Mouse (Mus musculus) thymus, postnatal 10 days (tissue): ENCODE measurements around the gene Gm49325.

ENCODE experiments used
- DNase-seq, 2 experiments: peaks; one replicate each; pipeline ENCODE4 v3.0.0; 2021; ENCODE audit warnings: low spot score in 2 of 2

Gm49325 gene

DNA sequence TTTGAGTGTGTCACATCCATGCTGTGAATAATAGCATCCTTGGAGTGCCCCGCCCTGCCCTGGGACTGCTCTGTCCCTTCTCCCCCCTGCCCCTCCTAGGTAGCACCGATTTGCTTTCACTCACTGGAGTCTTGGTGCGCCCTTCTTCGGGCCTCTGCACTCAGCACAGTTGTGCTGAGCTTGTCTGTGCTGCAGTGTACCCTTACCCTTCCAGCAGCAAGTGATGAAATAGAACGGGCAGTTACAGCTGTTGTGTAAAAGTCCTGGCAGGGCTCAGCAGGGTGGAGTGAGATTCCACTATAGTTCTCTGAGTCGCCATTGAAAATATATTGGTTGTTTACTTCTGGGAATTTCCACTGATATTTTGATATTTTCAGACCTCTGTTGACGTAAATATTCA, 20.0 kb downstream of the Gm49325 start:
- no peak for DNase-seq

DNA sequence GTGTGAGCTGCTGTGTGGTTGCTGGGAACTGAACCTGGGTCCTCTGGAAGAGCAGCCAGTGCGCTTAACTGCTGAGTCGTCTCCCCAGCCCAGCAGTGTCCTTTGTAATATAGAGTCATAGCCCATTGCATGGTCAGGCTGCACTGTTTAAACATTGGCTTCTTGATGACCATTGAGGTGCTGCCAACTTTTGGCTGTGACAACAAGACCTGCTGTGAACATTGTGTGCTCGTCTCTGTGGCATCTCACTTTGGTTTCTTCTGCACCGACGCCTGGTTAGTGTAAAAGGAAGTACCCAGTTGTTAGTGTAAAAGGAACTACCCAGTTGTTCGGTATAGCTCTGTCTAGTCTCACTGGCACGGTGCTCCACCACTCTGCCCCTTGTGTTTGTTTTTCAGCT, 20.6 kb downstream of the Gm49325 start:
- no peak for DNase-seq

DNA sequence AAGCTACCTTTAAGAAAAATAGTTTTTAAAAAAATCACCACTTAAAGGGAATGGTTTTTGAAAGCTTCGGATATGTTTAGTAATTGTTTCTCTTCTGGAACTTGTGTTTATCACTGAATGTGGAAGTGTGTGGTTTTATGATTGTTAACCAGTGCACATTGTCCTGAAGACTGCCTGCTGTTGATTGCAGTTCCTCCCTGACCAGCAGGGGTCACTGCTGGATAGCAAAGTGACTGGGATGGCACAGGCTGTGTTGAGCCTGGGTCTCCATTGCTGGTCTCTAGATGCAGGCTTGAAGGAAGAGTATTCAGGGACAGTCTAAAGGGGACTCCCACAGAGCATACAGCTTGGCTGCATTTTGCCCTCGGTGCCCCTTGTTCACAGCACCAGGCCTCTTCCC, 21.5 kb downstream of the Gm49325 start:
- peak; percentile 61 to 81 for DNase-seq

DNA sequence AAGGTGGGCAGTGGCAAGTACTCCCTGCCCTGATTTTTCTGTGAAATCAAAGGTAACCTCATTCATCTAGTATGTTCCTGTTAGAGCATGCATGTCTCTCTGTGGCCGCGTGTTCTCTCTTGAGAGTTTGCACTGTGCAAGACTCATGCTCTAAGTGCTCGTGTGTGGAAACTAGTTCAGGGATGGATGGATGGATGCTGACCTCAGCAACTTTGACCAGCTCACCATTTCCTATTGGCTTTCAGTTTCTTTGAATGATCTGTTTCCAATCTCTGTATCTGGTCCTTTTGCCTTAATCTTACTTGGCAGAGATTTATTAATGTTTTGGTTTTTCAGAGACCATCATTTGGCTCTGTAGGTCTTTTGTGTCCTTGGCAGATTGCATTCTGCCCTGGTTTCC, 23.2 kb downstream of the Gm49325 start:
- DNase-seq, result no peak

DNA sequence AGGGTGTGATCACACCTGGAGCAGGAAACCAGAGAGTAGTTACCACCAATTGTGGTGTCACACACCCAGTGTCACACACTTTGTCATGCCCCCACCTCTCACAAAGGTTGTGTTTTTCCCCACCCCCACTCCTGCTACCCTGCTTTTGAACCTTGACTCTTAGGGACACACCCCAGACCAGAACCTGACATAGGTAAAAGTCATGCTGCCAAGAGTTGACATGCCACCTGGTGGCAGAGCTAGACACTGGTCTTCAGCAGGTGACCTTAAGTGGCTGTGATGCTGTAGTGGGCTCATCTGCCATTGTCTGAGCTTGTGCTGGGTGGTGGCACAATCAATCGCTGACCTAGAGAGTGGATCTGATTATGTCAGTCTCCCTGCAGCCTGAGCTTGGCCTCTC, 24.0 kb downstream of the Gm49325 start:
- DNase-seq, result no peak

DNA sequence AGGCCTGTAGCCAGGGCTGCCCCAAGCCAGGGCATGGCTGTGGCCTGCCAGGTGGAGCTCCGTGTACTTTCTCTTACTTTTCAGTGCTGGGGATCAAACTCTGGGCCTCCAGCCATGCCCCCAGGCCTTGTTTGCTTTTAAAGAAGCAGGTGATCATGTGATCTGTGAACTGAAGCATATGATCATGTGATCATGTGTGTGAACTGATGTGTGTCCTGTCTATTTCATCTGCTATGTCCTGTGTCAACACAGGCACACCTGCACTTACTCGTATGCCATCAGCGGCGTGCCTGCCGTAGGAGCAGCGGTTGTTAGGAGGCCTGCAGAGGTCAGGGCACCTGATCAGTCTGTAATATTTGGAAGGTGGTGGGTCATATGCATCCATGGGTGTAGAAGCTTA, 28.0 kb downstream of the Gm49325 start:
- DNase-seq, result no peak

DNA sequence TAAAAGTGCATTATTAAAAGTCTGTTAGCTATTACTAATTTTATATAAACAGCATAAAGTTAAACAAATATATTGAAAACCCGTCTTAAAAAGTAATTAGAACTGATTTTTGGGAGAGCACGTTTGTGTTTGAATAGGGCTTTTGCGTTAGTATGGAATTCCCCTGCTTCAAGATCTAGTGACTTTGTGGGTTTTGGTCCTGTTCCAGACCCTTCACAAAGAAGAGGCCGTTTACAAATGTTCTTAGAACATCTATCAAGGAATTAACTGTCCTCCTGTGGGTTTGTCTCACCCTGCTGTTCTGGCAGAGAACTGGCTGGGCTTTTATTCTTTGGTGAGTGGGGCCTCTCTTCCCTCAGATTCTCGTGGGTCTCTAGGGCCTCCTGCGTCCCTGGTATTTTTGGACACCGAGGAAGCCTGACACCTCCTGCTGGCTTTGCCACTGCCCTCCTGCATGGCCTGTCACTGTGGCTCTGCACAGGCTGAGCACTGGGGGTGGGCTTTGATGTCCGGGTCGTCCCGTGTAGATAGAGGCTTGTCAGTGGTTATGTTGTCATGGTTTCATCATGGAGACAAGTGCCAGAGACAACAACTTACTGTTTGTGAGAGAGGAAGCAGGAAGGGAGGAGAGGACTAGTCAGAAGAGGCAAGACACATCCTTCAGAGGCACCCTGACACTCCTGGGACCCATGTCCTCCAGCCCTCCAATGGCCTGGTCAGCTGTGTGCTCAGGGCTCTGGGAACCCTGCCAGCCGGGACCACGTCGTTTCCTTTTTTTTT, 28.6 kb downstream of the Gm49325 start:
- DNase-seq, result no peak

DNA sequence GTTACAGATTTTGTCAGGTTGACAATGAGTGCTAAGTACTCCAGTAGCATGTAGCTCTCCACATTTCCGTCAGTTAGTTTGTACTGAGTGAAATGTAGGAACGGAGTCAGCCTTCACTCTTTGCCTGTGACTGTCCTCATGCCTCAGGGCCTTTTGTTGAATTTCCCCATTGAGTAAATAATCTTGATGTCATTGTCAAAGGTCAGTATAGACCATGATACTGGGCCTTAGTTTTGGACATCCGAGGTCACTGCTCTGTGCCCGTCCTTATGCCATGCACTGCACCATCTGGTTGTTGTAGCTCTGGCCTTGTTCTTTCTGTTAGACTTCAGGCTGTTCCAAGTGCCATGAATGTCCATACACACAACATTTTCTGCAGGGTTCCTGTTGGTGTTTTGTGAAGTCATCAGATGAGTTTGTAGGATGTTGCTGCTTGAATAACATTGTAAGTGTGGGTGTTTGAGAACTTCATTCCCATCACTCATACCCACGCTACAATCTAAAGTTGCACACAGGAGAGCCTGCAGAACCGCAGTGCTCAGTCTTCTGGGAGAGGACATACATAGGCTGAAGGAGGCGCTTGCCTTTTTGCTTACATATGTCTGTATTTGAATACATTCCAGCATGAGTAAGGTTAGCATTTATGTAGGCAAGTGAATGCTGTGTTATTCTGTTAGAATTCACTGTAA, 30.4 kb downstream of the Gm49325 start:
- DNase-seq, result no peak

DNA sequence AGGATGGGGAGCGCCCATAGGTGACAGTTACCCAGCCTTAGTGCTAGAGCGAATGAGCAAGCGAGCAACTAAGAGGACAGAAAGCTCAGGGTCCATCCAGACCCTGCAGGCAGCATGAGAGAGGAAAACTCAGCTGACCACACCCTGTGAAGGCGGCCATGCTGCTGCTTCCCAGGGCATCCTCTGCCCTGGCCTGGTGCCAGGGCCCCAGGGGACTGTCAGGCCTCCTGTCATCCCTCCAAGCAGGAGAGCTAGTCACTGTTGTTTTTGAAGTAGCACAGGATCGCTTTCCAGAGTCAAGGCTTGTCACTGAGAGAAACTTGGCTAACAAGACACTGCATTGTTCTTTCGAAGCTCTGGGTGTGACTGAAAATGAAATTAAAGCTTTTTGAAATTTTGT, 33.0 kb downstream of the Gm49325 start:
- DNase-seq, result no peak

DNA sequence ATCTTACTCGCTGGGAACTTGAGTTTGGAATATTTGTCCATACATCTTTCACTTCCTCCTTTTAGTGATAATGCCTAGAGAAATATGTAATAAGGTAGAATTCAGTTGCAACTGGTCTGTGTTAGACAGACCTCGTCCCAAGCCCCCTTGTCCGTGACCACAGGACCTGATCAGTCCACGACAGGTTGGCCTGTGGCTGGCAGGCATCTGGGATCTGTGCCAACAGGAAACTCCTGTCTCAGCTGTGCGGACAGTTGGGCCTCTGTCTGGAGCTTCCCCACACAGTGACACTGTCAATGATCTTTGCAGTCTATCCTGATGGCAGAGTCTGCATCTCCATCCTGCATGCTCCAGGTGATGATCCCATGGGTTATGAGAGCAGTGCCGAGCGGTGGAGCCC, 37.2 kb downstream of the Gm49325 start:
- DNase-seq, result no peak

DNA sequence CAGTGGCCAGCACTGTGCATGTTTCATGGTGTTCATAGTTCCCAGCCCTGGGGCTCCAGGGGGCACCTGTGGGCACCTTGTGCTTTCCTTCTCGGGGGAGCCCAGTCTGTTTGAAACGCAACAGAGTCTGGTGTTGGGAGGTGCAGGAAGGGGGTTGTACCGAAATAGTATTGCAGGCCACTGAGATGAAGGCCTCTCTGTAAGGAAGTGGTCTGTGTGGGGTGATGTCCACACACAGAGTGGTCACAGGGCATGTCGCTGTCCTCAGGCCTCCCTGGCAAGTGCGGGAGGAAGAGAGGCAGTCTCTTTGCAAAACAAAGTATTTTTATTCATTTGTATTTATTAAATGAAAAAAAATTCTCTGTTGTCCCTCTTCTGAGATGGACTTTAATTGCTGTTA, 39.6 kb downstream of the Gm49325 start:
- DNase-seq, result no peak

DNA sequence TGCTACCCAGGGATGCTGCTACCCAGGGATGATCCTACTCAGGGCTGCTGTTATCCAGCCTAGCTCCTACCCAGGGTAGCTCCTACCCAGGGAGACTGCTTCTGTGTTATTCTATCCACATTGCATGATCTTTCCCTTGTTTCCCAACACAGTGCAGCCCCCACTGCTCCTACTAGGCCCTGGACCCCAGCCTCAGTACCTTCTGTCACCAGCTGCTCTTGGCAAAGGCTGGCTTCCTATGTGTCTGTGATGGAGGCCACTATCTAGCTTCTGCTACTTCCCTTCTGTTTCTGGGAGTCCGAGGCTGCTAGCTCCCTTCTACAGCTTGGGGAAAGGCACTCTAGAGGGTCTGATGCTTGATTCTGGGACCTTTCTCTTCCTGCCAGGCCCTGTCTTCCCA, 41.5 kb downstream of the Gm49325 start:
- DNase-seq, result no peak

DNA sequence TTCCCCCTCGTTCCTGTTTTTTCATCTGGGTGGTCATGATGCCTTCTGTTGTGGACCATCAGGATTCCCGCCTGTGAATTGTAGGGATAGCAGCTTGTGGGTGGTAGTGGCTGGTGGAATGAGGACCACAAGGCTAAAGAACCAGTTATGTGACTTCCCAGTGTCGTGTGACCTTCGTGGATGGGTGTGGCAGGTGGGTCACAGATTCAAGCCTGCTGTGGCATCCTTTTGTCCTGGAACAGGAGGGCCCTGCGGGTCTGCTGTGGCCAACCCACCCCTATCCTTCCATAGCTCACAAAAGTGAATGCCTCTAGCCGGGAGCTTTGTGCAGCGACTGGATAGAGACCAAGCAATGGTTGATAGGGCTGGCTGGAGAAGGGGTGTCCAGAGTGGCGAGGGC, 41.9 kb downstream of the Gm49325 start:
- no peak for DNase-seq

DNA sequence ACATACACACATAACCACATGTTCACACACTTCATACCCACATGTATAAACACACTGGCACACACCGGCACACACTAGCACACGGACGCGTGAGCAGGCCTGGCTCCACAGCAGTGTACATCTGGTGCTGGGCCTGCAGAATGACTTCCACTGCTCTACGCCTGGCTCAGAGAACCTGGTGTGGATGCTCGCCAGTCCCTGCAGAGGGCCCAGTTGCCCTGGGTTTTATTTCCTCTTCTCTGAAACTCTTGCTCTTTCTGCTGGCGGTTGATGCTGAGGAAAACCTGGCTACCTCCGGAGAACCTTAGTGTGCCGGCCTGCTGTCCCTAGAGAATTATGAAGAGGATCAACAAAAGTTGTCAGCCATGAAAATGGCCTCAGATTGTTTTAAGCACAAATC, 46.0 kb downstream of the Gm49325 start:
- DNase-seq, result no peak

DNA sequence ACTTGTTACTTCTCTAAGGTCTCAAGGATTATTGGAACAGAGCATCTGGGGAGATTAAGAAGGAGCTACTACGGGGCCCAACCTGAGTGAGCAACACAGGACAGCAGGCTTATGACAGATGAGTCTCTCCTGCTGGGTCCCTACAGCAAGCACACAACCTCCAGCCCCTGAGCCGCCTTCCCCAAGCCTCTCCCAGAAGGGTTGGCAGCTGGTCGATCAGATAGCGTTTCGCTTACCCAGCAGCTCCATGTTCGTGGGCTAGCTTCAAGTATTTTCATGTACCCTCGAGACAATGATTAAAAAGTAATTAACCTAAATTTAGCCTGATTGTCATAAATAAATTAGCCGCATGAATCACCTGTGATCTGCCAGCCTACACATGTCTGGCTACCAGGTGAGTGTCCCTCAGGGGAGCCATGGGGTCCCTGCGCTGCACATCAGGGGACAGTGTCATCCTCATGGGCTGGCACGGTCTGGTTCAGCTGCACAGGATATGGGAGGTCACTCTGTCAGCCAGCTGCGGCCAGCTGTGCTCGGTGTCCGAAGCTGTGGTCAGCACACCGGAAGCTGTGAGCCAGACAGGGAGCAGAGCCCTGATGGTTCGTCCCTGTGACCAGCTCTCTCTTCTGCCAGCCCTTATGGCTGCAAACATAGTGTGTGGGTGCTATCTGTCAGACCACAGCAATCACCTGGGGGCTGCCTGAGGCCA, 52.4 kb downstream of the Gm49325 start:
- no peak for DNase-seq

DNA sequence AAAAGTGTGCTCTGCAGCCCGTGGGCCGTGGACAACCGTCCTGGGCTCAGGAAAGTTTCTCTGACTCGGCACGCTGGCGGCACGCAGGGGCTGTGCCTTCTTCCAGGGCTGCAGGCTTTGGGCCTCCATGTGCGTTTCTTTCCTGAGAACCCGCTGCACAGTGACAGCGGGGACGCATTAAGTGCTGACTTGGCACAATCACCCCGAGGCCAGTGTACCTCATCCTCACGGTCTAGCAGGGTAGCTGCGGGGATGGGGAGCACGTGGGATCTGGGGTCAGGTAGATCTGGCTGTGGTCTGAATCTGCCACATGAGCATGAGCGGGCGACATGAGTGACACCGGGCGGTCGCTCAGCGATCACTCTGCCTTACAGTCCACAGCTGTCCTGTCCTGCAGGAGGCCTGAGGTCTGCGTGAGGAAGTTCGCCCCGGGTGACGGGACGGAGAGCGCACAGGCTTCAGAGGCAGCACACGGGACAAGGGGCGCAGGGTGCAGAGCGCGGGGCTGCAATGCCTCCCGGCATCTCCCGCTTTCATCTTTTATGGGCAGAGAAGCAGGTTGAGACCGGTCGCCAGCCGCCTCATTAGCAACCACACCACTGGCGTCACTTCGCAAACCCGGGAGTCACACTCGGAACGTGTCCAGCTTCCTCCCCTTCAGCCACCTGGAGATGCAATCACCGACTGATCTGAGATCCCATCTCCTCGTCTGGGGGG, 58.1 kb downstream of the Gm49325 start:
- no peak for DNase-seq

DNA sequence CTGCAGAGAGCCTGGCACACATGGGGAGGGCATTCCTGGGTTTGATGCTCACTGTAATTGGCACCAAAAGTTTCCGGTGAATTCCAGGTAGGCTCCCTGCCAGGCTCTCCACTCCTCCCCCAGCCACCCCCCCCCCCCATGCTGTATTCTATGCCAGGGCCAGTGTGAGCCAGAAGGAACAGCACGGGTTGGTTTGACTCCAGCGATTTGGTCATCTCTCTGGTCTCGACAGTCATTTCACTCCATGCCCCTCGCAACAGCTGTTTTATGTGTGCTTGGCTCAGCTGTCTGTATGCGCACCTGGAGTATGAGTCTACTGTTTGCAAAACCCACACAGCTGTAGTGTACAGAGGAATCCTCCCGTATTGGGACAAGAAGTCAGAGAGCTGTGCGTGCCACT, 60.3 kb downstream of the Gm49325 start:
- peak; percentile 16 to 21 for DNase-seq

DNA sequence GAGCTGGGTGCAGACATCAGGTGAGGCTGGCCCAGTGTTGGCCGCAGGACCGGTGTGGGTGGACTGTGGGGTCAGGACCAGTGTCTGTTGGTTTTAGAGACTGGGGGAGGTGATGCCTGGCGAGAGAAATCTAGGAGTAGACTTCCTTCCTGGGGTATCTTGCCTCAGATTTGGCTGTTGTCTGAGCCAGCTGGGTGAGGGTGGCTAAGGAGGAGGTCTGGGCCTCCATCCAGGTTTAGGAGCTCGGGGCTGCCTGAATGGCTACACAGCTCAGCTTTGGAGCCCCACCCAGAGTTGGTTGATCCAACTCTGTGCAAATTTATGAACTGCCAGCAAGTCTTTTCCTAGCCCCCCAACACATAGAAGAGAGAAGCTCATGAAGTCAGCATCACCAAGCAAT, 61.4 kb downstream of the Gm49325 start:
- no peak for DNase-seq

DNA sequence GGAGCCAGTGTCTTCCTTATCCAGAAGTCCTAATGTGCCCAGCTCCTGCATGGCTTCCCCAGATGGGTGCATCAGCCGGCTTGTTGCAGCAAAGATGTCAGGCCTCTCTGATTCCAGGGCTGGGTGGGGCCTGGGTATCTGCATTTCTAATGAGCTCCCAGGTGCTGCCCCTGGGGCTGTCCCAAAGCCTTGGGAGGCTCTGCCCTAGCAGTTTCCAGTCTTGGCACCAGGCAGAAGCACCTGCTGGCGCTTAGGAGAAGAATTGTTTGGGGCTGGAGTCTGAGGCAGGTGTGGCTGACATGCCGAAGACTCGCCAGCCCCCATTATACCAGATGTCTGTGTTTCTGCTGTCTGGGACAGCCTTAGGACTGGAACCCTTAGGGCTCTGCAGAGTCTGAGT, 64.7 kb downstream of the Gm49325 start:
- no peak for DNase-seq

DNA sequence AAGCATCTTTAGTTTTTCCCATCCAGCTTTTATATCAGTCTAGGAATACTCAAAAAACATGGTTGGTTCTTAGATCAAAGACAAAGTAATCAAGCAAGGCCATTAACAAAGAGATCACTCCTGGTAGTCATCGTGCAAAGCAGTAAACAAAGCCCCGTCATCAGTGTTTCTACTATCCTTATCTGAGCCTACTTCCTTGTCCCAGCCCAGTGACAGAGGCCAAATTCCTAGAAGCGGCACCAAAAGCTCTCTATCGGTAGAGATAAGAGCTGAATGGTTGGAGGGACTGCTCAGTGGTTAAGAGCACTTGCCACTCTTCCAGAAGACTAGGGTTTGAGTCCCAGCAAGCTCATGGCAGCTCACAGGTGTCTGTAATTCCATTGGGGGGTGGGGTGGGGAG, 65.5 kb downstream of the Gm49325 start:
- no peak for DNase-seq

DNA sequence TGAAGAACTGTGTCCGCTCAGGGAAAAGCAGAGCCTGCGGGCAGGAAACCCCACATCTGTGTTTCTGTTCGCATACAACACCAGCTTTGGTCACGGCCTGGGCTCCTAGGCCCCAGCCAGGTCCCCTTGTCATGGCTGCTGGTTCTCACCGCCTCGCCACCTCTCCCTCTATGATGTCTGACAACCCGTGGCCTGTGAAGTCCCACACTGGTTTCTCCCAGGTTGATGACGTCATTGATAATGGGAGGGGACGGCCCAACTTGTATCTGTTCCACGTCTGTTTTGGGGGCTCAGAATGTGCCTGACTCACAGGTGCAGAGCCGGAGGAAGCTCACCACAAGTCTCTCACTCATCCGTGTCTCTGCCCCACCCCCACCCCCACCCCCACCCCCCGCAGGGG, 67.8 kb downstream of the Gm49325 start:
- peak; percentile 35 to 56 for DNase-seq

DNA sequence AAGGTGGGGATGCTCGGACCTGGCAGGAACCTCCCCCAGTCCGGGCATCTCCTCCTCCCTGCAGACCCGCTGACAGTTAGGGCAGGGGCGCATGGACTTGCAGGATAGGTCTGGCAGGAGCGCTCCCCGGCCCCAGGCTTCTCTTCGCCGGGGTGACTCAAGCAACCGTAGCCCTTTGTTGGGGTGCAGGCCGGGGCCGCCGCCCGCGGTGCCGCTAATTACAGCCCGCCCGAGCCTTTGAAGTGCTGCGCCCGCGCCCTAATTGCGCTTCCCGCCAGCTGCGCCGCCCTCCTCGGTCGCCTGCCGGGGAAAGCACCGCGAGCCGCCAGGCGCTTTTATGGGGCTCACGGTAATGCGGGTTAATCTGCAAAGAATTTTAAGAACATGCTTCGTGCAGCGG, 71.6 kb downstream of the Gm49325 start:
- DNase-seq, result peak in 1 of 2 experiments; percentile 26
